Mouse (Mus musculus) kidney, adult 2 months (tissue): Measurements from ENCODE around the gene Bri3bp.
"Not testable (repeated sequence)": the region's sequence is repeated elsewhere in the genome, so short reads cannot be mapped to it uniquely, and the experiment has no call there.

Source experiments
- CTCF ChIP-seq: fragments of 200-500 bp; conservative IDR thresholded peaks from 2 replicates; pipeline ENCODE4 v1.5.1; 2011; ENCODE audit warnings: low read depth, mild to moderate bottlenecking, control low read depth, low read length, moderate library complexity, mixed read lengths; ENCODE audit not compliant: insufficient read depth, insufficient read length
- POLR2A ChIP-seq: fragments of 200-500 bp; IDR thresholded peaks from one replicate; pipeline ENCODE4 v1.6.1; 2011; ENCODE audit warnings: low read depth, low read length, control low read depth

DNA sequence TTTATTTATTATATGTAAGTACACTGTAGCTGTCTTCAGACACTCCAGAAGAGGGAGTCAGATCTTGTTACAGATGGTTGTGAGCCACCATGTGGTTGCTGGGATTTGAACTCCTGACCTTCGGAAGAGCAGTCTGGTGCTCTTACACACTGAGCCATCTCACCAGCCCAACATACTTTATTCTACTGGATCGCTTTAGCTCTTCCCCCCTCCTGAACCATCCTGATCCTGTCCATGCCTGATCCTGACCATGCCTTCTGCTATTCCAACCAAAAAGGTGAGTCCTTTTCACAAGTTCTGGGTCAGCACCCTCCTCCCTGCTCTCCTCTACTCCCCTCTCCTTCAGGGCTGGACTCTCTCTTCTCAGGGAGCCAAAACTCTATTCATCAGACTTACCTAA, 9.0 kb upstream of the Bri3bp start:
- TF ChIP-seq CTCF, POLR2A: not testable (repeated sequence)
